Mouse (Mus musculus) thymus, adult 2 months (tissue): ENCODE data around the gene Cdk2. TPM values are rescaled to one million over a fixed set of nuclear protein-coding genes. Genes with fewer than 3 reads are reported as not detected.

Experiments used
- DNase-seq: peaks from one replicate; pipeline ENCODE4 v3.0.0; 2021
- H3K27ac ChIP-seq: fragments of 200-500 bp; 2 replicates; pipeline ENCODE4 v1.5.1; 2012; ENCODE audit warnings: low read length, control low read depth; ENCODE audit not compliant: control insufficient read depth, insufficient read depth
- H3K27me3 ChIP-seq: fragments of 200-500 bp; 2 replicates; pipeline ENCODE4 v1.6.1; 2012; ENCODE audit warnings: mild to moderate bottlenecking, low read length, moderate library complexity, mixed read lengths; ENCODE audit not compliant: control insufficient read depth, insufficient read depth
- H3K36me3 ChIP-seq: fragments of 200-500 bp; 2 replicates; pipeline ENCODE4 v1.6.1; 2012; ENCODE audit warnings: mild to moderate bottlenecking, low read length, moderate library complexity; ENCODE audit not compliant: control insufficient read depth, insufficient read depth
- H3K4me1 ChIP-seq: fragments of 200-500 bp; replicated peaks from 2 replicates; pipeline ENCODE4 v1.6.1; 2012; ENCODE audit warnings: low read length; ENCODE audit not compliant: control insufficient read depth, insufficient read depth
- H3K4me3 ChIP-seq: fragments of 200-500 bp; 2 replicates; pipeline ENCODE4 v1.5.1; 2012; ENCODE audit warnings: mild to moderate bottlenecking, low read length, control low read depth, moderate library complexity; ENCODE audit not compliant: control insufficient read depth, insufficient read depth
- CTCF ChIP-seq: fragments of 200-500 bp; IDR thresholded peaks from 2 replicates; pipeline ENCODE4 v1.5.1; 2012; ENCODE audit warnings: mild to moderate bottlenecking, control low read depth, low read length, moderate library complexity, borderline replicate concordance; ENCODE audit not compliant: control insufficient read depth, poor library complexity, insufficient read depth; ENCODE audit errors: extremely low read depth
- POLR2A ChIP-seq: fragments of 200-500 bp; IDR thresholded peaks from 2 replicates; pipeline ENCODE4 v1.6.1; 2012; ENCODE audit warnings: mild to moderate bottlenecking, low read length, control low read depth, moderate library complexity; ENCODE audit not compliant: control insufficient read depth, poor library complexity, insufficient read depth; ENCODE audit errors: extremely low read depth
- WGBS: fragments of 180-500 bp; shearing (Covaris S2); methylation state at CpG from one replicate; pipeline ENCODE4 v1.1.7; 2018; 5-methylcytosine and 5-hydroxymethylcytosine counted together
- polyA plus RNA-seq: library from polyadenylated mRNA; depleted of rRNA; stranded (reverse); fragments of >200 nt; gene quantifications from 2 replicates; pipeline ENCODE4 v1.2.3, GENCODE M21; 2012; rRNA removed

Gene Cdk2
- polyA plus RNA-seq, 1 experiment = 87.6 TPM

GRCm38 (mm10) chr10:128659490-128659889 is 45.3 kb downstream of the Cdk2 start:
- Histone ChIP-seq H3K27me3 (no peaks in the 10 kb centered on the region), H3K36me3 (no peaks in the 10 kb centered on the region), H3K4me1 (no peaks in the 10 kb centered on the region; the same call in 1 of the 2 replicates), H3K27ac (no peak overlapping the region), H3K4me3 (no peak overlapping the region)
- no peak for TF ChIP-seq POLR2A
- TF ChIP-seq CTCF = no peak
- 80% methylated on average over 9 of the region's 9 CpGs for WGBS
- DNase-seq = no peak

GRCm38 (mm10) chr10:128657844-128658243 is 47.0 kb downstream of the Cdk2 start:
- Histone ChIP-seq H3K27ac (no peak overlapping the region), H3K27me3 (no peaks in the 10 kb centered on the region), H3K4me3 (no peak overlapping the region), H3K4me1 (no peaks in the 10 kb centered on the region), H3K36me3 (no peaks in the 10 kb centered on the region)
- TF ChIP-seq CTCF = no peak
- TF ChIP-seq POLR2A = no peak
- 89% methylated on average over 9 of the region's 9 CpGs for WGBS
- no peak for DNase-seq

GRCm38 (mm10) chr10:128656731-128657130 is 48.1 kb downstream of the Cdk2 start:
- no peaks in the 10 kb centered on the region for H3K36me3 ChIP-seq
- WGBS = 100% methylated on average over 1 of the region's 1 CpGs

GRCm38 (mm10) chr10:128655254-128655653 is 49.6 kb downstream of the Cdk2 start:
- Histone ChIP-seq H3K27ac (no peak overlapping the region), H3K36me3 (no peaks in the 10 kb centered on the region), H3K27me3 (no peaks in the 10 kb centered on the region), H3K4me3 (no peak overlapping the region), H3K4me1 (no peaks in the 10 kb centered on the region)
- TF ChIP-seq POLR2A (no peak), CTCF (no peak)
- WGBS = 88% methylated on average over 3 of the region's 3 CpGs
- DNase-seq = no peak

More at GRCm38 (mm10) chr10:128656731-128657130, 48.1 kb downstream of the Cdk2 start:
- Histone ChIP-seq H3K4me1 (no peaks in the 10 kb centered on the region), H3K4me3 (no peak overlapping the region), H3K27ac (no peak overlapping the region), H3K27me3 (no peaks in the 10 kb centered on the region)
- DNase-seq = no peak
- TF ChIP-seq POLR2A = no peak
- TF ChIP-seq CTCF = no peak

- no peak overlapping the region for H3K27ac ChIP-seq
- no peaks in the 10 kb centered on the region for H3K36me3 ChIP-seq
- H3K4me3 ChIP-seq = no peak overlapping the region
- H3K27me3 ChIP-seq = no peaks in the 10 kb centered on the region
- WGBS = 68% methylated on average over 4 of the region's 4 CpGs
- no peak for DNase-seq
- TF ChIP-seq CTCF (no peak), POLR2A (no peak)
- no peaks in the 10 kb centered on the region for H3K4me1 ChIP-seq
Observed at GRCm38 (mm10) chr10:128653866-128654265, 51.0 kb downstream of the Cdk2 start.

Other genes with a start within 250 kb of the Cdk2 start
- gene Smarcc2, start 245.8 kb downstream of the Cdk2 start, polyA plus RNA-seq = 176 and 211 TPM in 2 replicates
- 445 and 566 TPM in 2 replicates for gene Myl6, start 210.9 kb downstream of the Cdk2 start, polyA plus RNA-seq
- 2.7 and 3.9 TPM in 2 replicates for gene Myl6b, start 206.3 kb downstream of the Cdk2 start, polyA plus RNA-seq
- gene Esyt1, start 179.2 kb downstream of the Cdk2 start, polyA plus RNA-seq = 146 and 155 TPM in 2 replicates
- 25.6 and 27.1 TPM in 2 replicates for gene Zc3h10, start 157.3 kb downstream of the Cdk2 start, polyA plus RNA-seq
- gene Rpl41, start 155.7 kb downstream of the Cdk2 start, polyA plus RNA-seq = 1,821 and 2,108 TPM in 2 replicates
- gene Pa2g4, start 139.0 kb downstream of the Cdk2 start, polyA plus RNA-seq = 46.8 and 52.9 TPM in 2 replicates
- gene Erbb3, start 115.4 kb downstream of the Cdk2 start, polyA plus RNA-seq = 2.8 and 3.3 TPM in 2 replicates
- gene Rps26, start 78.3 kb downstream of the Cdk2 start, polyA plus RNA-seq = 988 and 1,135 TPM in 2 replicates
- 6.7 and 8.6 TPM in 2 replicates for gene Ikzf4, start 59.0 kb downstream of the Cdk2 start, polyA plus RNA-seq
- gene Suox, start 31.0 kb downstream of the Cdk2 start, polyA plus RNA-seq = 19.1 and 21.3 TPM in 2 replicates
- 73.8 and 86.1 TPM in 2 replicates for gene Rab5b, start 8.8 kb downstream of the Cdk2 start, polyA plus RNA-seq
- 1.0 TPM in 2 replicates for gene Pmel, start 836 bp downstream of the Cdk2 start, polyA plus RNA-seq
- 326 and 374 TPM in 2 replicates for gene Dgka, start 39.8 kb upstream of the Cdk2 start, polyA plus RNA-seq
- gene Pym1, start 42.9 kb upstream of the Cdk2 start, polyA plus RNA-seq = 70.0 and 74.9 TPM in 2 replicates
- gene Mmp19, start 85.9 kb upstream of the Cdk2 start, polyA plus RNA-seq = 1.8 and 3.9 TPM in 2 replicates
- 19.9 and 21.6 TPM in 2 replicates for gene Dnajc14, start 99.0 kb upstream of the Cdk2 start, polyA plus RNA-seq
- gene Tmem198b, start 99.3 kb upstream of the Cdk2 start, polyA plus RNA-seq = 17.4 and 20.5 TPM in 2 replicates
- 8.5 and 12.3 TPM in 2 replicates for gene Sarnp, start 112.3 kb upstream of the Cdk2 start, polyA plus RNA-seq
- 68.3 and 82.3 TPM in 2 replicates for gene Ormdl2, start 116.6 kb upstream of the Cdk2 start, polyA plus RNA-seq
- 5.6 and 5.8 TPM in 2 replicates for gene Gdf11, start 186.7 kb upstream of the Cdk2 start, polyA plus RNA-seq
- 43.9 and 62.1 TPM in 2 replicates for gene Cd63, start 196.0 kb upstream of the Cdk2 start, polyA plus RNA-seq
- gene Rdh5, start 217.9 kb upstream of the Cdk2 start, polyA plus RNA-seq = 14.0 and 21.8 TPM in 2 replicates
- gene Bloc1s1, start 219.0 kb upstream of the Cdk2 start, polyA plus RNA-seq = 137 and 173 TPM in 2 replicates
- gene Itga7, start 228.8 kb upstream of the Cdk2 start, polyA plus RNA-seq = 5.9 and 14.5 TPM in 2 replicates